Mouse (Mus musculus): Measurements from ENCODE around the gene Slc25a53.
"Not testable (repeated sequence)": the region's sequence is repeated elsewhere in the genome, so short reads cannot be mapped to it uniquely, and the experiment has no call there.

The Slc25a53 gene

GRCm38 (mm10) chrX:136958300-136958699, 79.8 kb downstream of the Slc25a53 start:
- DNase-seq, result not testable (repeated sequence)

DNA sequence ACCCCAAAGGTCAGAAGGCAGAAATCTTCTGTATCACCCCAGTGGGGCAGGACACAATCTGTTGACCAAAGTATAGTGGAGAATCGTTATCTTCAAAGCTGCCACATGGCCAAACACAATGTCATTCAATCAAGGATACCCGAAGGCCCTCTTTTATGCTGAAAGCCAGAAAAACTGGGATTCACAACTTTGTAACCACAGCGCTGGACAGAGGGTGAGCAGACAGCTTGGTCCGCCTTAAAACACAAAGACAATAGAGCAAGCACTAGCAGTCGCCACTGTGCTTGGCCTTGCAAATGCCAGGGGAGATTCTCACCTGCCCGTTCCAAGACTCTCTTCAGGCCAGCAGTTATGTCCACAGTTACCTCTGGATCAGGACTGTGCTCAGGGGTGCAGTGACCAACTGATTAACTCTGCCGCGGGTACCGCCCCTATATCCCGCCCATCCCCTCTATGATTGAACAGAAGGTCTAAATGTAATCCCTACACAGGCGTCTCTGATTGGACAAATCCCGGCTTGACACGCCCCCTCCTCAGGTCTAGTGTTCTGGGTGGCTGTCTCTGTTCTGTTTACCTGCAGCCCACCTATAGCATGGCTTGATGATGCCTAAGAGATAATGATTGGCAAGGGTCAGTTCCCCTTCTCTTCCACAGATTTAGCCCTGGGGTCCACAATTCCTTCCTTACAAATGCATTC, 80.4 kb downstream of the Slc25a53 start:
- not testable (repeated sequence) for DNase-seq

DNA sequence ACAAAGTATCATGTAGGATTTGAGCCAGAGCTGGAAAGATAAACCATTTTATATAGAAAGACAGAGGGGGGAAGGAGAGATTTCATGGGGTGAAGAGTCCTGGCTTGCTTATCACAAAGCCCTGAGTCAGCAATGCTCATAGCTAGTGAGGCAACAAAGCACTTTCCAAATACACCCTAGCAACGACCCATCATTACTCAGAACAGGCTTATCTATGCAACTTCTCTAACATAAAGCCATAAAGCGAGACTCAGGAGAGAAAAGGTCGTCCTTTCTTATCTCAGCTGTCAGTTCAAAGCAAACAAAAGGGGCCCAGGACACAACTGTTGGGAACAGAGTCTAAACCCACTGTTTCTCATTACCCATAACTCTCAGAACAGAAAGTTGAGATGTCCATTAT, 100.1 kb downstream of the Slc25a53 start:
- DNase-seq, result no peak
